Mouse (Mus musculus): ENCODE data around the gene Rabep1.

Gene Rabep1

GRCm38 (mm10) chr11:70844559-70845456, at the start of gene Rabep1:
Gene Rabep1 (plus strand): TSS chr11:70844778.
- peak; percentile 96 to 97 for DNase-seq (ENCODE audit: low spot score in 2 of 2)

- DNase-seq (ENCODE audit: low spot score in 2 of 2): no peak
Measured at GRCm38 (mm10) chr11:70802208-70802864, 42.2 kb upstream of the Rabep1 start.

GRCm38 (mm10) chr11:70802865-70803261, 41.7 kb upstream of the Rabep1 start:
- no peak for DNase-seq (ENCODE audit: low spot score in 2 of 2)

GRCm38 (mm10) chr11:70803711-70804200, 40.8 kb upstream of the Rabep1 start:
- no peak for DNase-seq (ENCODE audit: low spot score in 2 of 2)

- DNase-seq (ENCODE audit: low spot score in 2 of 2): no peak
Measured at GRCm38 (mm10) chr11:70804395-70804794, 40.2 kb upstream of the Rabep1 start.

GRCm38 (mm10) chr11:70805641-70806175, 38.9 kb upstream of the Rabep1 start:
- no peak for DNase-seq (ENCODE audit: low spot score in 2 of 2)

GRCm38 (mm10) chr11:70806697-70807096, 37.9 kb upstream of the Rabep1 start:
- no peak for DNase-seq (ENCODE audit: low spot score in 2 of 2)

- no peak for DNase-seq (ENCODE audit: low spot score in 2 of 2)
Measured at GRCm38 (mm10) chr11:70807630-70808029, 36.9 kb upstream of the Rabep1 start.

- no peak for DNase-seq (ENCODE audit: low spot score in 2 of 2)
Measured at GRCm38 (mm10) chr11:70808101-70808500, 36.5 kb upstream of the Rabep1 start.

- DNase-seq (ENCODE audit: low spot score in 2 of 2): no peak
Measured at GRCm38 (mm10) chr11:70809011-70809410, 35.6 kb upstream of the Rabep1 start.

- no peak for DNase-seq (ENCODE audit: low spot score in 2 of 2)
Measured at GRCm38 (mm10) chr11:70811041-70811440, 33.5 kb upstream of the Rabep1 start.

- DNase-seq (ENCODE audit: low spot score in 2 of 2): peak in 1 of 2 experiments; percentile 12
Measured at GRCm38 (mm10) chr11:70811471-70812240, 32.9 kb upstream of the Rabep1 start.

GRCm38 (mm10) chr11:70812365-70812764, 32.2 kb upstream of the Rabep1 start, which contains the start of gene Scimp:
Gene Scimp (minus strand): TSS chr11:70812586.
- DNase-seq (ENCODE audit: low spot score in 2 of 2): no peak

- DNase-seq (ENCODE audit: low spot score in 2 of 2): no peak
Measured at GRCm38 (mm10) chr11:70815071-70815470, 29.5 kb upstream of the Rabep1 start.

GRCm38 (mm10) chr11:70815498-70816078, 29.0 kb upstream of the Rabep1 start:
- DNase-seq (ENCODE audit: low spot score in 2 of 2): peak in 1 of 2 experiments; percentile 49

- DNase-seq (ENCODE audit: low spot score in 2 of 2): no peak
Measured at GRCm38 (mm10) chr11:70816770-70817169, 27.8 kb upstream of the Rabep1 start.

GRCm38 (mm10) chr11:70820120-70820519, 24.5 kb upstream of the Rabep1 start:
- no peak for DNase-seq (ENCODE audit: low spot score in 2 of 2)

- DNase-seq (ENCODE audit: low spot score in 2 of 2): no peak
Measured at GRCm38 (mm10) chr11:70821728-70822591, 22.6 kb upstream of the Rabep1 start.

- DNase-seq (ENCODE audit: low spot score in 2 of 2): no peak
Measured at GRCm38 (mm10) chr11:70826207-70826606, 18.4 kb upstream of the Rabep1 start.

- no peak for DNase-seq (ENCODE audit: low spot score in 2 of 2)
Measured at GRCm38 (mm10) chr11:70828975-70829615, 15.5 kb upstream of the Rabep1 start.
